In genomic region chr1:77081660-77082059, GRCm38 (mm10) we compare ENCODE assay signal across 8 mouse cellular contexts.
A peak's percentile ranks its signal among the peaks of the same experiment; 100 is the strongest.
DNase-seq lines count a peak whose midpoint lies in the region.

No protein-coding gene starts in this region.

- intact Hi-C loops in heart, postnatal 25 days (cut with DNase I) = loop anchor here (5.0 to 10.0 kb wide), 2 partner anchors 436 to 1157 kb away; partner anchors contain the start of gene Epha4

- peak; percentile 39 to 60 for DNase-seq in heart, adult 18-20 months
- no peak for DNase-seq in heart, postnatal 25 days (ENCODE audit: low spot score)
- peak; percentile 2 for DNase-seq in adipocyte (ENCODE audit: low spot score)
- peak; percentile 47 for DNase-seq in heart, adult 8-10 months (ENCODE audit: low spot score)
- DNase-seq in kidney, postnatal 25 days = peak; percentile 41
- peak; percentile 11 for DNase-seq in ovary, postnatal 36 days (ENCODE audit: low spot score)
- DNase-seq in layer of hippocampus, postnatal 10 days (ENCODE audit: low spot score in 2 of 2) = no peak
- no peak for DNase-seq in gastrocnemius, adult 18-20 months (ENCODE audit: low spot score)

Comparison
In these comparisons a context has a peak if more than half of its experiments do, and no peak if none do; other contexts are left out.
1. DNase-seq: peak in heart, adult 18-20 months (2 of 2), adipocyte (single experiment), heart, adult 8-10 months (single experiment), kidney, postnatal 25 days (2 of 2) and ovary, postnatal 36 days (single experiment); none in heart, postnatal 25 days (single experiment), layer of hippocampus, postnatal 10 days (0 of 2) and gastrocnemius, adult 18-20 months (single experiment).